Mouse (Mus musculus): ENCODE data around the gene Kif26a. TPM values are rescaled to one million over a fixed set of nuclear protein-coding genes. Genes with fewer than 3 reads are reported as not detected.
A peak's percentile ranks its signal among the peaks of the same experiment; 100 is the strongest.

The Kif26a gene
- polyA plus RNA-seq, 1 experiment from 2014 or later: 3.5 TPM

- H3K4me1 ChIP-seq (ENCODE audit: control insufficient read depth, insufficient read depth, low read length): peaks cover 10% of the 10 kb centered on the region
- peaks cover 4% of the 10 kb centered on the region; the same call in 1 of the 2 replicates for H3K36me3 ChIP-seq (ENCODE audit: control insufficient read depth, insufficient read depth, low read length)
- WGBS: 53% methylated on average over 20 of the region's 20 CpGs
- no peak overlapping the region for H3K4me2 ChIP-seq (ENCODE audit: low read depth, low read length)
- H3K27ac ChIP-seq (ENCODE audit: low read length): no peak overlapping the region
- H3K27me3 ChIP-seq (ENCODE audit: control insufficient read depth, insufficient read depth, low read length): no peaks in the 10 kb centered on the region
- ATAC-seq (ENCODE audit: insufficient read depth, low FRiP score): no peak
- no peak overlapping the region for H3K9ac ChIP-seq (ENCODE audit: low read length)
- no peaks in the 10 kb centered on the region for H3K9me3 ChIP-seq (replicated peaks; ENCODE audit: control insufficient read depth, low read length)
- no peak overlapping the region for H3K4me3 ChIP-seq (replicated peaks; ENCODE audit: low read length)
Observed at GRCm38 (mm10) chr12:112170671-112171574, 24.9 kb downstream of the Kif26a start.

GRCm38 (mm10) chr12:112171657-112172056, 25.6 kb downstream of the Kif26a start:
- Histone ChIP-seq H3K27ac (ENCODE audit: low read length) (no peak overlapping the region), H3K4me3 (replicated peaks; ENCODE audit: low read length) (no peak overlapping the region), H3K36me3 (ENCODE audit: control insufficient read depth, insufficient read depth, low read length) (peaks cover 4% of the 10 kb centered on the region; the same call in 1 of the 2 replicates), H3K9ac (ENCODE audit: low read length) (no peak overlapping the region), H3K9me3 (replicated peaks; ENCODE audit: control insufficient read depth, low read length) (no peaks in the 10 kb centered on the region), H3K4me1 (ENCODE audit: control insufficient read depth, insufficient read depth, low read length) (peaks cover 9% of the 10 kb centered on the region), H3K4me2 (ENCODE audit: low read depth, low read length) (no peak overlapping the region), H3K27me3 (ENCODE audit: control insufficient read depth, insufficient read depth, low read length) (no peaks in the 10 kb centered on the region)
- 86% methylated on average over 1 of the region's 1 CpGs for WGBS
- no peak for ATAC-seq (ENCODE audit: insufficient read depth, low FRiP score)

GRCm38 (mm10) chr12:112172214-112172613, 26.2 kb downstream of the Kif26a start:
- no peak for ATAC-seq (ENCODE audit: insufficient read depth, low FRiP score)
- H3K9ac ChIP-seq (ENCODE audit: low read length): no peak overlapping the region
- 64% methylated on average over 8 of the region's 8 CpGs for WGBS

GRCm38 (mm10) chr12:112177679-112178078, 31.7 kb downstream of the Kif26a start:
- Histone ChIP-seq H3K9me3 (replicated peaks; ENCODE audit: control insufficient read depth, low read length) (no peaks in the 10 kb centered on the region), H3K36me3 (ENCODE audit: control insufficient read depth, insufficient read depth, low read length) (peaks cover 2% of the 10 kb centered on the region; the same call in 1 of the 2 replicates), H3K4me3 (replicated peaks; ENCODE audit: low read length) (no peak overlapping the region), H3K9ac (ENCODE audit: low read length) (no peak overlapping the region), H3K27ac (ENCODE audit: low read length) (no peak overlapping the region), H3K27me3 (ENCODE audit: control insufficient read depth, insufficient read depth, low read length) (no peaks in the 10 kb centered on the region), H3K4me2 (ENCODE audit: low read depth, low read length) (no peak overlapping the region), H3K4me1 (ENCODE audit: control insufficient read depth, insufficient read depth, low read length) (peaks cover 8% of the 10 kb centered on the region)
- 93% methylated on average over 19 of the region's 19 CpGs for WGBS
- no peak for ATAC-seq (ENCODE audit: insufficient read depth, low FRiP score)

More at GRCm38 (mm10) chr12:112172214-112172613, 26.2 kb downstream of the Kif26a start:
- Histone ChIP-seq H3K4me1 (ENCODE audit: control insufficient read depth, insufficient read depth, low read length) (peaks cover 7% of the 10 kb centered on the region; the same call in 1 of the 2 replicates), H3K27ac (ENCODE audit: low read length) (no peak overlapping the region), H3K4me3 (replicated peaks; ENCODE audit: low read length) (no peak overlapping the region), H3K27me3 (ENCODE audit: control insufficient read depth, insufficient read depth, low read length) (no peaks in the 10 kb centered on the region), H3K9me3 (replicated peaks; ENCODE audit: control insufficient read depth, low read length) (no peaks in the 10 kb centered on the region), H3K36me3 (ENCODE audit: control insufficient read depth, insufficient read depth, low read length) (peaks cover 4% of the 10 kb centered on the region; the same call in 1 of the 2 replicates), H3K4me2 (ENCODE audit: low read depth, low read length) (no peak overlapping the region)

- Histone ChIP-seq H3K9ac (ENCODE audit: low read length) (no peak overlapping the region), H3K36me3 (ENCODE audit: control insufficient read depth, insufficient read depth, low read length) (no peaks in the 10 kb centered on the region), H3K27me3 (ENCODE audit: control insufficient read depth, insufficient read depth, low read length) (no peaks in the 10 kb centered on the region), H3K4me2 (ENCODE audit: low read depth, low read length) (no peak overlapping the region), H3K4me1 (ENCODE audit: control insufficient read depth, insufficient read depth, low read length) (peaks cover 21% of the 10 kb centered on the region), H3K9me3 (replicated peaks; ENCODE audit: control insufficient read depth, low read length) (no peaks in the 10 kb centered on the region), H3K4me3 (replicated peaks; ENCODE audit: low read length) (no peak overlapping the region), H3K27ac (ENCODE audit: low read length) (no peak overlapping the region)
- 86% methylated on average over 13 of the region's 13 CpGs for WGBS
- ATAC-seq (ENCODE audit: insufficient read depth, low FRiP score): no peak
Observed at GRCm38 (mm10) chr12:112179687-112180086, 33.7 kb downstream of the Kif26a start.

GRCm38 (mm10) chr12:112181921-112182608, 36.1 kb downstream of the Kif26a start:
- Histone ChIP-seq H3K4me2 (ENCODE audit: low read depth, low read length) (no peak overlapping the region), H3K36me3 (ENCODE audit: control insufficient read depth, insufficient read depth, low read length) (no peaks in the 10 kb centered on the region), H3K4me1 (ENCODE audit: control insufficient read depth, insufficient read depth, low read length) (peaks cover 22% of the 10 kb centered on the region), H3K27me3 (ENCODE audit: control insufficient read depth, insufficient read depth, low read length) (no peaks in the 10 kb centered on the region), H3K4me3 (replicated peaks; ENCODE audit: low read length) (no peak overlapping the region), H3K9ac (ENCODE audit: low read length) (peak overlapping the region; percentile 37; the same call in 1 of the 2 replicates), H3K27ac (ENCODE audit: low read length) (no peak overlapping the region), H3K9me3 (replicated peaks; ENCODE audit: control insufficient read depth, low read length) (no peaks in the 10 kb centered on the region)
- WGBS: 40% methylated on average over 7 of the region's 7 CpGs
- ATAC-seq (ENCODE audit: insufficient read depth, low FRiP score): no peak

GRCm38 (mm10) chr12:112182609-112182955, 36.6 kb downstream of the Kif26a start:
- no peak overlapping the region for H3K4me3 ChIP-seq (replicated peaks; ENCODE audit: low read length)
- no peaks in the 10 kb centered on the region for H3K27me3 ChIP-seq (ENCODE audit: control insufficient read depth, insufficient read depth, low read length)
- H3K9me3 ChIP-seq (replicated peaks; ENCODE audit: control insufficient read depth, low read length): no peaks in the 10 kb centered on the region
- H3K9ac ChIP-seq (ENCODE audit: low read length): no peak overlapping the region; the same call in 1 of the 2 replicates
- no peak overlapping the region for H3K27ac ChIP-seq (ENCODE audit: low read length)
- ATAC-seq (ENCODE audit: insufficient read depth, low FRiP score): no peak
- no peak overlapping the region for H3K4me2 ChIP-seq (ENCODE audit: low read depth, low read length)
- 45% methylated on average over 7 of the region's 7 CpGs for WGBS
- H3K4me1 ChIP-seq (ENCODE audit: control insufficient read depth, insufficient read depth, low read length): peaks cover 22% of the 10 kb centered on the region
- H3K36me3 ChIP-seq (ENCODE audit: control insufficient read depth, insufficient read depth, low read length): no peaks in the 10 kb centered on the region

- Histone ChIP-seq H3K4me2 (ENCODE audit: low read depth, low read length) (no peak overlapping the region), H3K36me3 (ENCODE audit: control insufficient read depth, insufficient read depth, low read length) (no peaks in the 10 kb centered on the region), H3K9ac (ENCODE audit: low read length) (no peak overlapping the region), H3K27me3 (ENCODE audit: control insufficient read depth, insufficient read depth, low read length) (no peaks in the 10 kb centered on the region), H3K27ac (ENCODE audit: low read length) (peak overlapping the region; percentile 49), H3K4me3 (replicated peaks; ENCODE audit: low read length) (no peak overlapping the region), H3K9me3 (replicated peaks; ENCODE audit: control insufficient read depth, low read length) (no peaks in the 10 kb centered on the region), H3K4me1 (ENCODE audit: control insufficient read depth, insufficient read depth, low read length) (peaks cover 22% of the 10 kb centered on the region)
- peak; percentile 42; the same call in 1 of the 2 replicates for ATAC-seq (ENCODE audit: insufficient read depth, low FRiP score)
- WGBS: 74% methylated on average over 6 of the region's 6 CpGs
Observed at GRCm38 (mm10) chr12:112183675-112184074, 37.7 kb downstream of the Kif26a start.

- H3K4me1 ChIP-seq (ENCODE audit: control insufficient read depth, insufficient read depth, low read length): peaks cover 22% of the 10 kb centered on the region
- WGBS: 41% methylated on average over 3 of the region's 3 CpGs
- H3K27me3 ChIP-seq (ENCODE audit: control insufficient read depth, insufficient read depth, low read length): no peaks in the 10 kb centered on the region
- peak overlapping the region; percentile 55 for H3K9ac ChIP-seq (ENCODE audit: low read length)
- peak; percentile 80 for ATAC-seq (ENCODE audit: insufficient read depth, low FRiP score)
- peak overlapping the region; percentile 60 for H3K27ac ChIP-seq (ENCODE audit: low read length)
- no peaks in the 10 kb centered on the region for H3K9me3 ChIP-seq (replicated peaks; ENCODE audit: control insufficient read depth, low read length)
- no peaks in the 10 kb centered on the region for H3K36me3 ChIP-seq (ENCODE audit: control insufficient read depth, insufficient read depth, low read length)
- no peak overlapping the region for H3K4me2 ChIP-seq (ENCODE audit: low read depth, low read length)
- H3K4me3 ChIP-seq (replicated peaks; ENCODE audit: low read length): no peak overlapping the region
Observed at GRCm38 (mm10) chr12:112184390-112184789, 38.4 kb downstream of the Kif26a start.

Measured in stomach, embryonic 16.5 days (tissue).